Mouse (Mus musculus): Measurements from ENCODE around the gene Gm10577.

The Gm10577 gene

GRCm38 (mm10) chr4:100995617-100996016 is 24.9 kb downstream of the Gm10577 start:
- DNase-seq (ENCODE audit: low read depth, low spot score), result peak; percentile 27

DNA sequence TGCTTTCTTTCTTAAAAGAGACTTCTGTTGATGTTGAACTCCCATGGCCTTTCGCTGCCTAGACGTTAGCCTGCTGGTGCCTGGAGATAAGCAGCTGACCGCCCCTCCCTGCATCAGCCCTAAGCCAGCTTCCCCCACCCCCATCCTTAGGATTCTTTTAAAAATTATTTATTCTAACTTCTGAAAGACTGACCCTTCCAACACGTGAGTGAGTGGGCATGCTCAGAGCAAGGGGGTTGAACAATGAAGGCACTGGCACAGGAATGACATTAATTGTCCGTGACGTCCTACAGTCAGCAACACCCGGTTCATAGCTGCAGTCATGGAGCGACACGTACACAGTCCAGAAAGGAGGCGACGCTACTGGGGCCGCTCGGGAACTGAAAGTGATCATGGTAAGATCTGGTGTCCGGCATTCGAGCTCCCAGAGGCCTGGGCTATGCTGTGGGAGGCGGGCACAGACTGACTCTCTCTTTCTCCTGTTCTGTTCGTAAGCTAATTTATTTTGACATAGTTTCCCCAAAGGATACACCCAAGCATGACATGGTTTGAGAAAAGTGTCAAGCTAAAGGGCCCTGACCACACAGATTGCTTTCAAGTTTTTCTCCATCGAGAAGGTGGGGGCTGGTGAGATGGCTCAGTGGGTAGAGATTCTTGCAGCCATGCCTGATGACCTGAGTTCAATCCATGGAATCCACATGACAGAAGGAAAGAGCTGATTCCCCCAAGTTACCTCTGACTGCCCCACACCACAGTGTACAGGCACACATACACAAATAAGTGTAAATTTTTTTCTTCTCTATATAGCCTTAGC is 25.8 kb downstream of the Gm10577 start:
- peak; percentile 80 for DNase-seq (ENCODE audit: low read depth, low spot score)

GRCm38 (mm10) chr4:100992086-100992485 is 28.4 kb downstream of the Gm10577 start:
- DNase-seq (ENCODE audit: low read depth, low spot score), result no peak

DNA sequence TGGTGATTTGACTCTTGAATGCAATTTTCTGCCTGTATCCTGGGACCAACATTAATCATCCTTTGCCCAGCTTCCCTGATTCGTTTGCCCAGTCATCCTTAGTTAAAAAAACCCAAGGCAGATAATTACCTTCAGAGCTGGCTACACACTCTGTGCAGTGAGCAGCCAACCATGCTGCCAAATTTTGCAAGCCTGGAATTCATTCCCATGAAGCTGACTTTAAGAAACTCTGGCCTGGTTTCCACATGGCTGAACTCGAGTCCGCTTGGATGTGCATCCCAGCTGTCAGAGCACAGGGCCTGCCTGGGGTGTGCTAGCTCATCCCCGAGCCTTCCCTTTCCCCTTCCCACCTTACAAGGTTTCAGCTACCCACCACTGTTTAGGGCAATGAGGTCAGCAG is 29.5 kb downstream of the Gm10577 start:
- no peak for DNase-seq (ENCODE audit: low read depth, low spot score)

DNA sequence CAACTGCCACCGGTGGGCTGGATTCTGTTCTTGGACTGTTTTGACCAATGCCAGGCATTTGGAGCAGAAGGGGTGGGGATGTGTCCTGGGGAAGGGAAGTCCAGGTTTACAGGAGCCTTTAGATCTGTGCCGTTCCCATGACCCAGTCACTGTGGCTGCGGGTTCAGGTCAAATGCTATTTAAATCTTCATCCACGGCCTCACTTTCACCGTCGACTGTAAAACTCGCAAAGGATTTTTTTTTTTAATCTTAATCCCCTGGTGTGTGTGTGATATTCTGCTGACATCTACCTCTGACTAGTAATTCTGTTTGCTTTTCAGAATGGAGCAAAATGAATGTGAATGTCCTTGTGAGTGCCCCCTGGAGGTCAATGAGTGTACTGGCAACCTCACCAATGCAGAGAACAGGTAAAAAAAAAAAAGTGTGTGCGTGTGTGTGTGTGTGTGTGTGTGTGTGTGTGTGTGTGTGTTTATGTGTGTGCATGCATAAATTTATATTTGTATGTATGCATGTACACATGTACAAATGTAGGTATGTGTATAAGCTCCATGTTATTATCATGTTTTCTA is 32.2 kb downstream of the Gm10577 start:
- peak; percentile 55 for DNase-seq (ENCODE audit: low read depth, low spot score)

GRCm38 (mm10) chr4:100987187-100987586 is 33.3 kb downstream of the Gm10577 start:
- no peak for DNase-seq (ENCODE audit: low read depth, low spot score)

DNA sequence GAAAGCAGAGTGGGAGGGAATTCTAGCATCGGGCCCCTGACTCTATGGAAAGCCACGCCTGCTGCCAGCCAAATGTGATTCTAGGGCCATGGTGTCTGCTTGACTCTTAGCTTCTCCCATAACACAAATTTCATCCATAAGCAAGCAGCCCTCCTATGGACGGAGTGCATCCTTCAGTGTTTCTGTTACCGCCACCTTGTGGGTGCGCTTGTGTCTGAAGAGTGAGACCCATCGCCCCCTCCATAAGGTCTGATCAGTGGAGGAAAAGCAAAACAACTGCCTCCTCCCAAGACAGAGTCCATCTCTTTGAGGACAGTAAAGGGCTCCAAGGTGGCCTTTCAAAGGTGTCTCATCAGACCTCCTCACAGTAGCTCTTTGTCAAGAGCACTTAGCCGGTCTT is 43.0 kb downstream of the Gm10577 start:
- no peak for DNase-seq (ENCODE audit: low read depth, low spot score)

DNA sequence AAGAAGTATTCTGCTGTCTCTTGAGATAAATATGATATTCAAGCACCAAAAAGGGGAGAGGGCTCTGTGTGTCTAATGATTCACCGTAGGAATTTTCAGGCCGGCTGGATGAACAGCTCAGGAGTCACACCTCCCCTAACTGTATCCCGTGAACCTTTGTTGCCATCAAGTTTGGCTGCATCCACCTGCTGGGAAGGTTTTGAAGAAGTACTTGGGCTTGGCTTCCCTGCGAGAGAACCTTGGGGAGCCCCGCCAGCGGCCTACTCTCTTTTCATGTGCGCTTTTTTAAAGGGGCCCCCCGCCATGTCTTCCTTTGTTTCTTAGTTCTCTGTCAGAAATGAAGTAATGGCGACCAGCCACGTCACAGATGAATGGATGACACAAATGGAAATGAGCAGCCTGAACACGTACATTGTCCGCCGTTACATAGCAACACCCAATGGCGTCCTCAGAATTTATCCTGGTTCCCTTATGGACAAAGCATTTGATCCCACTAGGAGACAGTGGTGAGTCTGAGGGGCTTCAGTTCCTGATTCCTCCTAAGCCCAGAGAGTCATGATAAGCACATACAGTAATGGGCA is 46.0 kb downstream of the Gm10577 start:
- DNase-seq (ENCODE audit: low read depth, low spot score), result no peak

DNA sequence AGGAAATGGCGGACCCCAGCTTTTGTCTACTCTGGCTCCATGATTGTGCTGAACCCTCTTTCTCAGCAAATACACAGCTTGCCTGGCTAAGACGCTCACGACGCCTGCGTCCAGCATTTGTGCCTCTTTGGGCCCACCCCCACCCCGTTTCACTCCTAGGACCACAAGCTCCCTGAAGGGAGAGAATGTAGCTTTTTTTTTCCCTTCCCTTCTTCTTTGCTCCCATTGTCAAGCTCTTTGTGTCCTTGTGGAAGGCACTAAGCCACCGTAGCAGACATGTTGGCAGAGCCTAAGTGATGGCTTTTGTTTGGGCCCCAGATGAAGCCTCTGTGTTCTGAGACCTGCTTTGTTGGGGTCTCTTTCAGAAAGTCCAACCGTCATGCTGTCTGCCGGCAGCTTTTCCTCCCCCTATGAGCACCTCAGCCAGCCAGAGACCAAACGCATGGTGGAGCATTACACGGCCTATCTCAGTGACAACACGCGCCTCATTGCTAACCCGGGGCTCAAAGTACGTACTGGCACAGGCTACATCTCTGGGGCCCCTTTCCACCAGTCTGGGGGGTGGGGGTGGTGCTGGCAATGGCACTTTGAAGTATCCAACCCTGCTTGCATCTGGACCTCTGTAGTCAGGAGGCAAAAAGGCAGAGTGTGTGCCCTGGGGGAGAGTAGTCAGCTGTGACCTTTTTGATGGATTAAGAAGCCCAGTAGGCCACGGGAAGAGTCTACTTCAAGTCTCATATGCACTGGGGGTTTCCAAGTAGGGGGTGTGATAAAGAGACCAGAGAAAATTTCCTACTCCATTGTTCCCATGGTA is 46.6 kb downstream of the Gm10577 start:
- no peak for DNase-seq (ENCODE audit: low read depth, low spot score)
